Mouse (Mus musculus): ENCODE data around the gene Epha8. TPM values are rescaled to one million over a fixed set of nuclear protein-coding genes. Genes with fewer than 3 reads are reported as not detected.

Gene Epha8
- polyA plus RNA-seq, 1 experiment, result 0.01 TPM

DNA sequence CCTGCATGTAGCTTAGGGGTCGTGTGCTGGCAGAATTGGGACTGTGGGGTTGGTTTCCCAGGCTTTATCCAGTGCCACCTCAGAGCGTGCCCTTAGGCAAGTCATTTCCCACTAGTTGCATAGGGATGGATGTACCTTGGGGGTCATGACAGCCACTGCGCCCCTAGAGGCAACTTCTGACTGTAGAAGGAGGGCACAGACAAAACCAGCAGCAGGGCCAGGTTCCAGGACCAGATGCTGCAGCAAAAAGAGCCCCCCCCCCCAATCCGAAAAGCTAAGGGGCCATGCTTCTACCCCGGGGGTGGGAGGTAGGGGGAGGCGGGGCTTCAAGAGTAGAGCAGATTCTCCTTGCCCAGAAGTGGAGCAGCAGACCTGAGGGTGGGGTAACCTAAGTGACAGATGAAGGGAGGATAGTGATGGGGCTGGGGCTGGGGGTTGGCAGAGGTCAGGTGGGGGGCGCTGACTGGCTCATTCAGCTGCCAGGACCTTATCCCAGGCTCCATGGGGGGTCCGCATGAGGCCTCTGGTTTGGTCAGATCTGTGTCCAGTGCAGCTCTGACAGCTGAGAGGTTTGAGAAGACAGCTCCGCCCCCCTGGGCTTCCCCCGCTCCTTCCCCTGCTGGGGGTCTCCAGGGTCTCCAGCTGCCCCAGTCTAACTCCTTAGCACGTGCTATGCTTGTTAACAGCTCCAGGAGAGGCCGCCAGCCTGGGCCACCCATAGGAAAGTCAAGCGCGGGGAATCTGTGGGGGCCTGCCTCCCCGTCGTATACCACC lies 13.1 kb upstream of the Epha8 start:
- Histone ChIP-seq H3K4me3 (ENCODE audit: insufficient read depth, poor library complexity, severe bottlenecking) (no peak overlapping the region), H3K36me3 (ENCODE audit: control insufficient read depth, insufficient read depth) (no peaks in the 10 kb centered on the region), H3ac (ENCODE audit: control insufficient read depth, insufficient read length, low read depth) (no peak overlapping the region), H3K79me2 (ENCODE audit: control insufficient read depth, insufficient read depth) (no peaks in the 10 kb centered on the region), H3K27me3 (ENCODE audit: control insufficient read depth, insufficient read depth, insufficient read length) (peaks cover 62% of the 10 kb centered on the region), H3K79me3 (ENCODE audit: low read depth) (no peaks in the 10 kb centered on the region)
- no peak for TF ChIP-seq MYOG (IDR thresholded peaks at IDR 0.05; ENCODE audit: control insufficient read depth, extremely low read depth, insufficient read length)
- TF ChIP-seq MAX (IDR thresholded peaks at IDR 0.05), result no peak
- no peak for TF ChIP-seq USF1 (IDR thresholded peaks at IDR 0.05; ENCODE audit: low read depth)
- TF ChIP-seq FOSL1 (IDR thresholded peaks at IDR 0.05; ENCODE audit: insufficient read depth, low read length, poor library complexity, severe bottlenecking), result no peak
- TF ChIP-seq CEBPB (IDR thresholded peaks at IDR 0.05; ENCODE audit: low read depth), result no peak
- no peak for TF ChIP-seq CTCF (IDR thresholded peaks at IDR 0.05; ENCODE audit: control insufficient read depth, insufficient read depth, insufficient read length)
- no peak for TF ChIP-seq MYOD1 (IDR thresholded peaks at IDR 0.05; ENCODE audit: control insufficient read depth, insufficient read length, low read depth)

- no peaks in the 10 kb centered on the region for H3K79me3 ChIP-seq (ENCODE audit: low read depth)
- no peaks in the 10 kb centered on the region for H3K36me3 ChIP-seq (ENCODE audit: control insufficient read depth, insufficient read depth)
- no peak overlapping the region for H3ac ChIP-seq (ENCODE audit: control insufficient read depth, insufficient read length, low read depth)
- TF ChIP-seq MYOD1 (IDR thresholded peaks at IDR 0.05; ENCODE audit: control insufficient read depth, insufficient read length, low read depth), result no peak
- no peak for TF ChIP-seq FOSL1 (IDR thresholded peaks at IDR 0.05; ENCODE audit: insufficient read depth, low read length, poor library complexity, severe bottlenecking)
- no peak for TF ChIP-seq CTCF (IDR thresholded peaks at IDR 0.05; ENCODE audit: control insufficient read depth, insufficient read depth, insufficient read length)
- TF ChIP-seq MYOG (IDR thresholded peaks at IDR 0.05; ENCODE audit: control insufficient read depth, extremely low read depth, insufficient read length), result no peak
- TF ChIP-seq MAX (IDR thresholded peaks at IDR 0.05), result no peak
- TF ChIP-seq USF1 (IDR thresholded peaks at IDR 0.05; ENCODE audit: low read depth), result no peak
- no peak for TF ChIP-seq CEBPB (IDR thresholded peaks at IDR 0.05; ENCODE audit: low read depth)
- H3K27me3 ChIP-seq (ENCODE audit: control insufficient read depth, insufficient read depth, insufficient read length), result peaks cover 56% of the 10 kb centered on the region
- H3K4me3 ChIP-seq (ENCODE audit: insufficient read depth, poor library complexity, severe bottlenecking), result no peak overlapping the region
- H3K79me2 ChIP-seq (ENCODE audit: control insufficient read depth, insufficient read depth), result no peaks in the 10 kb centered on the region
Observed at GRCm38 (mm10) chr4:136969096-136969495, 12.5 kb upstream of the Epha8 start.

GRCm38 (mm10) chr4:136967511-136967910 lies 10.9 kb upstream of the Epha8 start:
- peaks cover 46% of the 10 kb centered on the region for H3K27me3 ChIP-seq (ENCODE audit: control insufficient read depth, insufficient read depth, insufficient read length)
- H3K79me2 ChIP-seq (ENCODE audit: control insufficient read depth, insufficient read depth), result no peaks in the 10 kb centered on the region
- H3K4me3 ChIP-seq (ENCODE audit: insufficient read depth, poor library complexity, severe bottlenecking), result no peak overlapping the region
- H3ac ChIP-seq (ENCODE audit: control insufficient read depth, insufficient read length, low read depth), result no peak overlapping the region
- TF ChIP-seq MAX (IDR thresholded peaks at IDR 0.05), result no peak
- no peak for TF ChIP-seq MYOD1 (IDR thresholded peaks at IDR 0.05; ENCODE audit: control insufficient read depth, insufficient read length, low read depth)
- no peak for TF ChIP-seq MYOG (IDR thresholded peaks at IDR 0.05; ENCODE audit: control insufficient read depth, extremely low read depth, insufficient read length)
- TF ChIP-seq CEBPB (IDR thresholded peaks at IDR 0.05; ENCODE audit: low read depth), result no peak
- no peak for TF ChIP-seq FOSL1 (IDR thresholded peaks at IDR 0.05; ENCODE audit: insufficient read depth, low read length, poor library complexity, severe bottlenecking)
- no peak for TF ChIP-seq USF1 (IDR thresholded peaks at IDR 0.05; ENCODE audit: low read depth)
- no peak for TF ChIP-seq CTCF (IDR thresholded peaks at IDR 0.05; ENCODE audit: control insufficient read depth, insufficient read depth, insufficient read length)
- no peaks in the 10 kb centered on the region for H3K79me3 ChIP-seq (ENCODE audit: low read depth)
- H3K36me3 ChIP-seq (ENCODE audit: control insufficient read depth, insufficient read depth), result no peaks in the 10 kb centered on the region

DNA sequence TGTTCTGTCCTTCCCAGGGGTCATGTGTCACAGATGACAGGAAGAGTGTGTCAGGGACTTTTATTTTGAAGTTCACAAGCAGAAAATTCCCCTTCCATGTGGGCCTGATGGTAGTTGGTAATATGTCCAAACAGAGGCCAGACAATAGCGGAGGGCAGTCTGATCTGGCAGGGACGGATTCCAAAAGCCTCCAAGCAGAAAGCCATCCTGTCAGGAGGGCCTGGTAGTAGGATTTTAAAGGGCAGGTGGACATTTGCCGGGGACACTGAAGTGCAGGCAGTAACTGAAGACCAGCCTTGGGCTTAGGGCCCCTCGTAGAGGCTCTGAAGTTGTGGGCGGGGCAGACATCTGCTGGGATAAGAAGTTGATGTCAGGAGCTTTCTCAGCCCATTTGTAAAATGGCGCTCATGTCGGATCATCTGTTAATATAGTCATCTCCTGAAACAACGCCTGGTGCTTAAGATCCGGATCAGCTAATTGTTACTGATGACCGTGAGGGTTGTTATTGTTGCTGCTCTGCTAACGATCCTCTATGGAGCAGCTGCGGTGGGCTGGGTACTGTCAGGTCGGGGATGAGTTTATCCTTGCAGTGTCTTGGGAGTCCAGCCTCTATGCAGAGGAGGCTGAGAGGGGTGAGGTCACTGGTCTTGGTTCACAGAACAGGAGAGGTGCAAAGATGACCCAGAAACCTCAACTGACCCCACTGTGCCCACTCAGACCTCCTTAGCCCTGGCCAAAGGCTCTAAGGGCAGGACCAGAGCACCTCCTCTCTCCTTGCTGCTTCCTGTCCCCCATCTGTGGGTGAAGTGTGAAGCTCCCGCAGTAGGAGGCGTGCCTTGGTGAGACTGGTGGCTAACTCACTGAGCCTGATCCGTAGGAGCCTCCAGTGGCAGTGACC lies 10.1 kb upstream of the Epha8 start:
- H3K4me3 ChIP-seq (ENCODE audit: insufficient read depth, poor library complexity, severe bottlenecking), result no peak overlapping the region
- no peak for TF ChIP-seq MYOD1 (IDR thresholded peaks at IDR 0.05; ENCODE audit: control insufficient read depth, insufficient read length, low read depth)
- TF ChIP-seq MAX (IDR thresholded peaks at IDR 0.05), result no peak
- no peak for TF ChIP-seq CTCF (IDR thresholded peaks at IDR 0.05; ENCODE audit: control insufficient read depth, insufficient read depth, insufficient read length)
- no peak for TF ChIP-seq FOSL1 (IDR thresholded peaks at IDR 0.05; ENCODE audit: insufficient read depth, low read length, poor library complexity, severe bottlenecking)
- TF ChIP-seq USF1 (IDR thresholded peaks at IDR 0.05; ENCODE audit: low read depth), result no peak
- TF ChIP-seq MYOG (IDR thresholded peaks at IDR 0.05; ENCODE audit: control insufficient read depth, extremely low read depth, insufficient read length), result no peak
- no peak for TF ChIP-seq CEBPB (IDR thresholded peaks at IDR 0.05; ENCODE audit: low read depth)
- peaks cover 42% of the 10 kb centered on the region for H3K27me3 ChIP-seq (ENCODE audit: control insufficient read depth, insufficient read depth, insufficient read length)
- no peaks in the 10 kb centered on the region for H3K79me2 ChIP-seq (ENCODE audit: control insufficient read depth, insufficient read depth)
- no peaks in the 10 kb centered on the region for H3K36me3 ChIP-seq (ENCODE audit: control insufficient read depth, insufficient read depth)
- H3ac ChIP-seq (ENCODE audit: control insufficient read depth, insufficient read length, low read depth), result no peak overlapping the region
- H3K79me3 ChIP-seq (ENCODE audit: low read depth), result no peaks in the 10 kb centered on the region

GRCm38 (mm10) chr4:136964990-136965421 lies 8.4 kb upstream of the Epha8 start:
- Histone ChIP-seq H3K79me3 (ENCODE audit: low read depth) (no peaks in the 10 kb centered on the region), H3ac (ENCODE audit: control insufficient read depth, insufficient read length, low read depth) (no peak overlapping the region), H3K27me3 (ENCODE audit: control insufficient read depth, insufficient read depth, insufficient read length) (peaks cover 49% of the 10 kb centered on the region), H3K4me3 (ENCODE audit: insufficient read depth, poor library complexity, severe bottlenecking) (no peak overlapping the region), H3K79me2 (ENCODE audit: control insufficient read depth, insufficient read depth) (no peaks in the 10 kb centered on the region), H3K36me3 (ENCODE audit: control insufficient read depth, insufficient read depth) (no peaks in the 10 kb centered on the region)
- TF ChIP-seq CTCF (IDR thresholded peaks at IDR 0.05; ENCODE audit: control insufficient read depth, insufficient read depth, insufficient read length) (no peak), MAX (IDR thresholded peaks at IDR 0.05) (no peak), USF1 (IDR thresholded peaks at IDR 0.05; ENCODE audit: low read depth) (no peak), FOSL1 (IDR thresholded peaks at IDR 0.05; ENCODE audit: insufficient read depth, low read length, poor library complexity, severe bottlenecking) (no peak), MYOG (IDR thresholded peaks at IDR 0.05; ENCODE audit: control insufficient read depth, extremely low read depth, insufficient read length) (no peak), CEBPB (IDR thresholded peaks at IDR 0.05; ENCODE audit: low read depth) (no peak), MYOD1 (IDR thresholded peaks at IDR 0.05; ENCODE audit: control insufficient read depth, insufficient read length, low read depth) (no peak)
